Mouse (Mus musculus) midbrain, postnatal 0 days (tissue): Measurements from ENCODE around the gene Cog7. TPM values are rescaled to one million over a fixed set of nuclear protein-coding genes. Genes with fewer than 3 reads are reported as not detected.

Source experiments
- ATAC-seq: fragments of 200-750 bp; cut with Nextera tagmentation; 2 replicates; pipeline ENCODE4 v1.8.0; 2017; ENCODE audit warnings: moderate number of reproducible peaks, mild to moderate bottlenecking, moderate TSS enrichment, moderate library complexity; ENCODE audit not compliant: low FRiP score
- DNase-seq: peaks from one replicate; pipeline ENCODE4 v3.0.0-alpha.2; 2015; ENCODE audit warnings: low spot score
- H3K27ac ChIP-seq: fragments of 300-500 bp; sonication (generic); 2 replicates; pipeline ENCODE4 v1.5.1; 2014; ENCODE audit warnings: low read depth, mild to moderate bottlenecking, low read length, mixed read lengths
- H3K27me3 ChIP-seq: fragments of 300-500 bp; sonication (generic); 2 replicates; pipeline ENCODE4 v1.6.1; 2014; ENCODE audit warnings: low read length, control low read depth, mixed read lengths; ENCODE audit not compliant: insufficient read depth
- H3K36me3 ChIP-seq: fragments of 300-500 bp; sonication (generic); 2 replicates; pipeline ENCODE4 v1.6.1; 2014; ENCODE audit warnings: low read length, control low read depth, mixed read lengths; ENCODE audit not compliant: insufficient read depth
- H3K4me1 ChIP-seq: fragments of 300-500 bp; sonication (generic); 2 replicates; pipeline ENCODE4 v1.6.1; 2014; ENCODE audit warnings: mild to moderate bottlenecking, control low read depth, antibody characterized with exemption, low read length, mixed read lengths; ENCODE audit not compliant: insufficient read depth
- H3K4me2 ChIP-seq: fragments of 300-500 bp; sonication (generic); 2 replicates; pipeline ENCODE4 v1.6.1; 2014; ENCODE audit warnings: low read depth, mild to moderate bottlenecking, low read length, mixed read lengths; ENCODE audit not compliant: poor library complexity, severe bottlenecking
- H3K4me3 ChIP-seq: fragments of 300-500 bp; sonication (generic); 2 replicates; pipeline ENCODE4 v1.5.1; 2014; ENCODE audit warnings: low read depth, mild to moderate bottlenecking, low read length, moderate library complexity
- H3K9ac ChIP-seq: fragments of 300-500 bp; sonication (generic); replicated peaks from 2 replicates; pipeline ENCODE4 v1.6.1; 2014; ENCODE audit warnings: mild to moderate bottlenecking, low read length, moderate library complexity, mixed read lengths; ENCODE audit not compliant: poor library complexity, severe bottlenecking
- H3K9me3 ChIP-seq: fragments of 300-500 bp; sonication (generic); 2 replicates; pipeline ENCODE4 v1.6.1; 2016; ENCODE audit warnings: low read length, control low read depth
- CTCF ChIP-seq: IDR thresholded peaks from 2 replicates; pipeline ENCODE4 v1.5.1; 2016; ENCODE audit warnings: antibody characterized with exemption, mild to moderate bottlenecking
- WGBS: fragments of 180-500 bp; shearing (Covaris S2); extraction: QIAGEN DNeasy Blood & Tissue Kit; methylation state at CpG from one replicate; pipeline ENCODE4 v1.1.7; 2014; 5-methylcytosine and 5-hydroxymethylcytosine counted together
- polyA plus RNA-seq: library from polyadenylated mRNA; unstranded; fragments of >200 nt; fragmentation: Nextera tagmentation; extraction: Ambion mirVana; gene quantifications from 2 replicates; pipeline ENCODE4 v1.2.1, GENCODE M21; 2015
- total RNA-seq: library from RNA; depleted of rRNA; stranded (reverse); fragments of >200 nt; gene quantifications from 2 replicates; pipeline ENCODE4 v1.2.3, GENCODE M21; 2014

Gene Cog7
- total and polyA plus RNA-seq, 2 experiments from 2014 or later = 27.4 to 34.9 TPM

GRCm38 (mm10) chr7:122015734-122016133 is 34.2 kb upstream of the Cog7 start:
- H3K4me1 ChIP-seq = peaks cover 14% of the 10 kb centered on the region
- H3K27ac ChIP-seq = no peak overlapping the region
- DNase-seq (no peak), ATAC-seq (no peak)
- H3K9ac ChIP-seq = no peak overlapping the region
- no peak overlapping the region for H3K4me2 ChIP-seq
- H3K36me3 ChIP-seq = peaks cover 4% of the 10 kb centered on the region
- H3K9me3 ChIP-seq = no peaks in the 10 kb centered on the region
- H3K27me3 ChIP-seq = no peaks in the 10 kb centered on the region
- WGBS = 70% methylated on average over 10 of the region's 10 CpGs
- H3K4me3 ChIP-seq = no peak overlapping the region
- no peak for TF ChIP-seq CTCF

GRCm38 (mm10) chr7:122015105-122015504 is 33.6 kb upstream of the Cog7 start:
- H3K27me3 ChIP-seq = no peaks in the 10 kb centered on the region
- H3K36me3 ChIP-seq = peaks cover 10% of the 10 kb centered on the region
- H3K4me3 ChIP-seq = no peak overlapping the region
- TF ChIP-seq CTCF = peak; percentile 7; the same call in 1 of the 2 replicates
- no peak overlapping the region for H3K9ac ChIP-seq
- no peak for DNase-seq
- no peaks in the 10 kb centered on the region for H3K9me3 ChIP-seq
- no peak for ATAC-seq
- 46% methylated on average over 8 of the region's 8 CpGs for WGBS
- no peak overlapping the region for H3K27ac ChIP-seq
- no peak overlapping the region for H3K4me2 ChIP-seq
- peaks cover 14% of the 10 kb centered on the region for H3K4me1 ChIP-seq

- Histone ChIP-seq H3K4me3 (no peak overlapping the region), H3K36me3 (peaks cover 24% of the 10 kb centered on the region), H3K27me3 (no peaks in the 10 kb centered on the region), H3K4me1 (no peaks in the 10 kb centered on the region), H3K4me2 (no peak overlapping the region), H3K9ac (no peak overlapping the region), H3K27ac (no peak overlapping the region), H3K9me3 (no peaks in the 10 kb centered on the region)
- no peak for TF ChIP-seq CTCF
- WGBS = 89% methylated on average over 10 of the region's 10 CpGs
- ATAC-seq = no peak
- DNase-seq = no peak
These were observed 31.4 kb upstream of the Cog7 start for GRCm38 (mm10) chr7:122012949-122013348.

GRCm38 (mm10) chr7:122012370-122012769 is 30.9 kb upstream of the Cog7 start:
- Histone ChIP-seq H3K9ac (no peak overlapping the region), H3K9me3 (no peaks in the 10 kb centered on the region), H3K4me3 (no peak overlapping the region), H3K4me1 (no peaks in the 10 kb centered on the region), H3K27me3 (no peaks in the 10 kb centered on the region), H3K27ac (no peak overlapping the region), H3K4me2 (no peak overlapping the region), H3K36me3 (peaks cover 27% of the 10 kb centered on the region)
- TF ChIP-seq CTCF = no peak
- ATAC-seq = no peak
- no peak for DNase-seq
- 97% methylated on average over 4 of the region's 4 CpGs for WGBS

GRCm38 (mm10) chr7:122000396-122000795 is 18.9 kb upstream of the Cog7 start:
- H3K9me3 ChIP-seq = no peaks in the 10 kb centered on the region
- 64% methylated on average over 8 of the region's 8 CpGs for WGBS
- H3K9ac ChIP-seq = no peak overlapping the region
- H3K4me1 ChIP-seq = no peaks in the 10 kb centered on the region
- ATAC-seq (no peak), DNase-seq (no peak)
- H3K36me3 ChIP-seq = peaks cover 77% of the 10 kb centered on the region
- no peak overlapping the region for H3K4me2 ChIP-seq
- no peaks in the 10 kb centered on the region for H3K27me3 ChIP-seq
- no peak for TF ChIP-seq CTCF
- no peak overlapping the region for H3K27ac ChIP-seq
- H3K4me3 ChIP-seq = no peak overlapping the region

GRCm38 (mm10) chr7:121995961-121996360 is 14.4 kb upstream of the Cog7 start:
- Histone ChIP-seq H3K27me3 (no peaks in the 10 kb centered on the region), H3K4me1 (no peaks in the 10 kb centered on the region), H3K9me3 (no peaks in the 10 kb centered on the region), H3K36me3 (peaks cover 69% of the 10 kb centered on the region), H3K9ac (no peak overlapping the region), H3K4me3 (no peak overlapping the region), H3K4me2 (no peak overlapping the region), H3K27ac (no peak overlapping the region)
- 92% methylated on average over 5 of the region's 5 CpGs for WGBS
- no peak for DNase-seq
- no peak for ATAC-seq
- TF ChIP-seq CTCF = no peak
